Mouse (Mus musculus): ENCODE data around the gene Frmd4b. TPM values are rescaled to one million over a fixed set of nuclear protein-coding genes. Genes with fewer than 3 reads are reported as not detected.
A peak's percentile ranks its signal among the peaks of the same experiment; 100 is the strongest.

The Frmd4b gene
- polyA plus RNA-seq, 1 experiment = 15.6 TPM

GRCm38 (mm10) chr6:97535763-97536445 is 81.4 kb downstream of the Frmd4b start:
- DNase-seq = peak; percentile 60 to 72

GRCm38 (mm10) chr6:97531043-97531442 is 86.3 kb downstream of the Frmd4b start:
- H3K4me1 ChIP-seq (ENCODE audit: control insufficient read depth, insufficient read depth, low read length) = no peaks in the 10 kb centered on the region
- no peak for DNase-seq
- no peak overlapping the region for H3K27ac ChIP-seq (ENCODE audit: insufficient read depth, low read length)
- no peaks in the 10 kb centered on the region for H3K27me3 ChIP-seq (ENCODE audit: control insufficient read depth, insufficient read depth, low read length)
- 76% methylated on average over 4 of the region's 4 CpGs for WGBS
- H3K4me3 ChIP-seq (replicated peaks; ENCODE audit: insufficient read depth, low read depth, low read length) = no peak overlapping the region
- TF ChIP-seq POLR2A (IDR thresholded peaks at IDR 0.05; ENCODE audit: borderline replicate concordance, insufficient read depth, low read length) (no peak), CTCF (IDR thresholded peaks at IDR 0.05; ENCODE audit: borderline replicate concordance, insufficient read depth, low read depth, low read length) (no peak)

More at GRCm38 (mm10) chr6:97535763-97536445, 81.4 kb downstream of the Frmd4b start:
- Histone ChIP-seq H3K4me1 (ENCODE audit: control insufficient read depth, insufficient read depth, low read length) (no peaks in the 10 kb centered on the region), H3K4me3 (replicated peaks; ENCODE audit: insufficient read depth, low read depth, low read length) (no peak overlapping the region), H3K27me3 (ENCODE audit: control insufficient read depth, insufficient read depth, low read length) (no peaks in the 10 kb centered on the region), H3K27ac (ENCODE audit: insufficient read depth, low read length) (no peak overlapping the region)
- no peak for TF ChIP-seq POLR2A (IDR thresholded peaks at IDR 0.05; ENCODE audit: borderline replicate concordance, insufficient read depth, low read length)
- 41% methylated on average over 9 of the region's 9 CpGs for WGBS

GRCm38 (mm10) chr6:97528961-97529680 is 88.2 kb downstream of the Frmd4b start:
- 47% methylated on average over 15 of the region's 15 CpGs for WGBS

GRCm38 (mm10) chr6:97526092-97526491 is 91.2 kb downstream of the Frmd4b start:
- peak; percentile 40 to 43 for DNase-seq
- TF ChIP-seq POLR2A (IDR thresholded peaks at IDR 0.05; ENCODE audit: borderline replicate concordance, insufficient read depth, low read length) = no peak
- TF ChIP-seq CTCF (IDR thresholded peaks at IDR 0.05; ENCODE audit: borderline replicate concordance, insufficient read depth, low read depth, low read length) = peak; percentile 89
- Histone ChIP-seq H3K4me1 (ENCODE audit: control insufficient read depth, insufficient read depth, low read length) (no peaks in the 10 kb centered on the region), H3K4me3 (replicated peaks; ENCODE audit: insufficient read depth, low read depth, low read length) (no peak overlapping the region), H3K27ac (ENCODE audit: insufficient read depth, low read length) (no peak overlapping the region), H3K27me3 (ENCODE audit: control insufficient read depth, insufficient read depth, low read length) (no peaks in the 10 kb centered on the region)
- WGBS = 33% methylated on average over 8 of the region's 8 CpGs

More at GRCm38 (mm10) chr6:97528961-97529680, 88.2 kb downstream of the Frmd4b start:
- H3K4me1 ChIP-seq (ENCODE audit: control insufficient read depth, insufficient read depth, low read length) = no peaks in the 10 kb centered on the region
- no peak overlapping the region for H3K27ac ChIP-seq (ENCODE audit: insufficient read depth, low read length)
- no peak for TF ChIP-seq POLR2A (IDR thresholded peaks at IDR 0.05; ENCODE audit: borderline replicate concordance, insufficient read depth, low read length)
- no peak for TF ChIP-seq CTCF (IDR thresholded peaks at IDR 0.05; ENCODE audit: borderline replicate concordance, insufficient read depth, low read depth, low read length)
- no peaks in the 10 kb centered on the region for H3K27me3 ChIP-seq (ENCODE audit: control insufficient read depth, insufficient read depth, low read length)
- DNase-seq = no peak
- no peak overlapping the region for H3K4me3 ChIP-seq (replicated peaks; ENCODE audit: insufficient read depth, low read depth, low read length)

GRCm38 (mm10) chr6:97523118-97523517 is 94.2 kb downstream of the Frmd4b start:
- Histone ChIP-seq H3K27me3 (ENCODE audit: control insufficient read depth, insufficient read depth, low read length) (no peaks in the 10 kb centered on the region), H3K4me1 (ENCODE audit: control insufficient read depth, insufficient read depth, low read length) (no peaks in the 10 kb centered on the region), H3K4me3 (replicated peaks; ENCODE audit: insufficient read depth, low read depth, low read length) (no peak overlapping the region), H3K27ac (ENCODE audit: insufficient read depth, low read length) (no peak overlapping the region)
- WGBS = 2% methylated on average over 11 of the region's 11 CpGs
- peak; percentile 64 to 75 for DNase-seq
- TF ChIP-seq POLR2A (IDR thresholded peaks at IDR 0.05; ENCODE audit: borderline replicate concordance, insufficient read depth, low read length) (no peak), CTCF (IDR thresholded peaks at IDR 0.05; ENCODE audit: borderline replicate concordance, insufficient read depth, low read depth, low read length) (peak; percentile 94)

- no peak overlapping the region for H3K27ac ChIP-seq (ENCODE audit: insufficient read depth, low read length)
- DNase-seq = no peak
- H3K4me1 ChIP-seq (ENCODE audit: control insufficient read depth, insufficient read depth, low read length) = no peaks in the 10 kb centered on the region
- TF ChIP-seq POLR2A (IDR thresholded peaks at IDR 0.05; ENCODE audit: borderline replicate concordance, insufficient read depth, low read length) (no peak), CTCF (IDR thresholded peaks at IDR 0.05; ENCODE audit: borderline replicate concordance, insufficient read depth, low read depth, low read length) (no peak)
- no peak overlapping the region for H3K4me3 ChIP-seq (replicated peaks; ENCODE audit: insufficient read depth, low read depth, low read length)
- no peaks in the 10 kb centered on the region for H3K27me3 ChIP-seq (ENCODE audit: control insufficient read depth, insufficient read depth, low read length)
- WGBS = 43% methylated on average over 13 of the region's 13 CpGs
These were observed 95.9 kb downstream of the Frmd4b start for GRCm38 (mm10) chr6:97521279-97522038.

- no peak for DNase-seq
- WGBS = 76% methylated on average over 2 of the region's 2 CpGs
- H3K27ac ChIP-seq (ENCODE audit: insufficient read depth, low read length) = no peak overlapping the region
- no peak overlapping the region for H3K4me3 ChIP-seq (replicated peaks; ENCODE audit: insufficient read depth, low read depth, low read length)
- no peaks in the 10 kb centered on the region for H3K4me1 ChIP-seq (ENCODE audit: control insufficient read depth, insufficient read depth, low read length)
- TF ChIP-seq CTCF (IDR thresholded peaks at IDR 0.05; ENCODE audit: borderline replicate concordance, insufficient read depth, low read depth, low read length) (peak; percentile 24; the same call in 1 of the 2 replicates), POLR2A (IDR thresholded peaks at IDR 0.05; ENCODE audit: borderline replicate concordance, insufficient read depth, low read length) (no peak)
- H3K27me3 ChIP-seq (ENCODE audit: control insufficient read depth, insufficient read depth, low read length) = no peaks in the 10 kb centered on the region
These were observed 96.8 kb downstream of the Frmd4b start for GRCm38 (mm10) chr6:97520566-97520965.

Measured in cerebellum, adult 2 months (tissue).